Mouse (Mus musculus): ENCODE data around the gene Ptpn14.

Gene Ptpn14

GRCm38 (mm10) chr1:189854646-189855045 is 126.6 kb downstream of the Ptpn14 start:
- TF ChIP-seq GATA4 (IDR thresholded peaks at IDR 0.05; ENCODE audit: insufficient replicate concordance, low read length), result no peak

DNA sequence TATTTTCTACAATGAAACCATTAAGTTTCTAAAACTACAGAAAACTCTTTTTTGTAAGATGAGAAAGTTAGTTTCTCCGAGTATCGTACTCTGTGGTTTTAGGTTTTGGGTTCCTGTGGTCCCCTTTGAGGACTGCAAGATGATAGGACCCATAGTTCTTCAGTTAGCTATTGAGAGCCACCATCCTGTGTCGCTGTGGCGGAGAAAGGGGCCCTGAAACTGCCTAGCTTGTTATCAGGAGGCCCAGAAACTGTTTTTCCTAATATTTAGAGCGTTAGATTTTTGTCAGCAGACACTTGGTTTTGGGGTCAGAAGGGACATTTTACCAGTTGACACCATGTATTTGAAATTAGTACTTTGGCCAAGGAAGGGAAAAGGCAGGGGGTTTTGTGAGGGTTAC is 127.7 kb downstream of the Ptpn14 start:
- no peak for TF ChIP-seq GATA4 (IDR thresholded peaks at IDR 0.05; ENCODE audit: insufficient replicate concordance, low read length)

DNA sequence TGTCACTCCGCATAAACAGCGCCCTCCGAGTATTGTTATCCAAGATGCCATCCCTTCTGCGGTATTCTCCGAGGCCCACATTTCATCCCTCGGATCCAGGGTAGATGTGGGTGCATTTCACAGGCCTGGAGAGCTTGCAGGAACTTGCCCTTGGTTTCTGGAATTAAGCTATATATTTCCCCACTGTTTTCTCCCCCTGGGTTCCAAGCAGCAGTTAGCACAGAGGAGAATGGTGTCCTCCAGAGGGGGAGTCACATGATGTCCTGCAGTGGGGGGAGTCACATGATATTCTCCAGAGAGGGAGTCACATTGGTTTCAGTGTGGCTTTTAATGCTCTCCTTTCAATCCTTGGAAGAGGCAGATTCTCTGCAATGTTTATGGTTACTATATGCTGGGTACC is 130.3 kb downstream of the Ptpn14 start:
- TF ChIP-seq GATA4 (IDR thresholded peaks at IDR 0.05; ENCODE audit: insufficient replicate concordance, low read length), result no peak

GRCm38 (mm10) chr1:189860112-189860941 is 132.3 kb downstream of the Ptpn14 start:
- TF ChIP-seq GATA4 (IDR thresholded peaks at IDR 0.05; ENCODE audit: insufficient replicate concordance, low read length), result no peak

GRCm38 (mm10) chr1:189860942-189861315 is 132.9 kb downstream of the Ptpn14 start:
- no peak for TF ChIP-seq GATA4 (IDR thresholded peaks at IDR 0.05; ENCODE audit: insufficient replicate concordance, low read length)

- TF ChIP-seq GATA4 (IDR thresholded peaks at IDR 0.05; ENCODE audit: insufficient replicate concordance, low read length), result no peak
These were observed 135.7 kb downstream of the Ptpn14 start for GRCm38 (mm10) chr1:189863727-189864126.

DNA sequence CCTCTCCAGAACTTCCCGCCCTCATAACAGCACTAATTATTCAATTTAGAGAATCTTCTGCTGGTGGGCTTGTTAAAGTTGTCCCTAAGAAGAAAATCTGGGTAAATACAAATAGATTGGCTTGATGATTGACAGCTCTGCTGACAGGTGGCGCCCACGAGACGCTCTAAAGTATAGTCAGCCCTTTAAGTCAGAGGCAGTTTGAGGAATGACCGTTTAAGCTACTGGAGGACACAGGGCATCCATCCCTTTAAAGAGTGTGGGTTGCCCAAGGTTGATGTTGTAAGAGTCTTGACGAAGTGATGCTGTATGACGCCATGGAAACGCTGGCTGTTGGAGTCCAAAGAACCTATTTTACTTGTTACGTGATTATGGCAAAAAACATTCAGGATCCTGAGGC is 136.2 kb downstream of the Ptpn14 start:
- no peak for TF ChIP-seq GATA4 (IDR thresholded peaks at IDR 0.05; ENCODE audit: insufficient replicate concordance, low read length)

DNA sequence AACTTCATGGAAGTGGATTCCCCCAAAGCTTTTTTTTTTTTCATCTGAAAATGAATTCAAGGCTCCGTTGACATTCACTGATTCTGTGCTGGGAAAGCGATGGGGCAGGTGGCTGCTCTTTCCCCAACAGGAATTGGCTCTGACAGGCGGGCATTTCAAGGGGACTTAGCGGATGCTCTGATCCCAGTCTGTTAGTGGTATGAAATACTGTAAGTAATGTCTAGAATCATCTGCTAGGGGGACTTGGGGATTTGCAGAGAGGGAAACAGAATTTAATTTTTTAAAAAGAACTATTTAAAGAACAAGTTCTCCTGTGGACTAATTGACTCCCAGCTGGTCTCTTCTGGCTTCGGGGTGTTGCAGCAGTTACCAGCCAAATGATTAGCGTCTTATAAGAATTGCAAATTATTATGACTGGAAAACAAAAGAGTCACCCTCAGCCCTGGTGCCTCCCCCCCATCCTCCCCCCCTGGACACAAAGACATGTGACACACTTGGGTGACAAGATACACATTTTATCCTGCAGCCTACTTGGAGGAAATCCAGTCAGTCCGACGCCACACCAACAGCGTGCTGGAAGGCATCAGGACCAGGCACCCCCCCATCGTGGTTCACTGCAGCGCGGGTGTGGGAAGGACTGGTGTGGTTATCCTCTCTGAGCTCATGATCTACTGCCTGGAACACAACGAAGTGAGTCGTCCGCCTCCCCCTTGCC is 136.9 kb downstream of the Ptpn14 start:
- TF ChIP-seq GATA4 (IDR thresholded peaks at IDR 0.05; ENCODE audit: insufficient replicate concordance, low read length), result no peak

DNA sequence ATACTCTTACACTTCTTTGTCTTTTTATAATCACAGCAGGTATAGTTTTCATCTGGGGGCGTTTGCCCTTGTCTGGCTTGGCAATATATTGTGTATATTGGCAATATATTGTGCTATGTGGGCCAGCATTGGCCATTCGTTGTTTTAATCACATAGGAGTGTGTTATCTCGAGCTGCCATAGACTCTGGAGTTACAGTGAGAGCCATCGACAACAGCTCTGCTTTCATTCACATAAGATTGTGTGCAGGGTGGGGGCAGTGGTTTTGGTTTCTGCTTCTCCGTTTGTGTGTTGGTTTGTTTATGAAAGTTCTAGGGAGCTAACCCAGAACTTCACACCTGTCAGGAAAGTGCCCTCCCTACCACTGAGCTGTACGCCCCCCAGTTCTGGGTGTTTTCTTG is 138.6 kb downstream of the Ptpn14 start:
- no peak for TF ChIP-seq GATA4 (IDR thresholded peaks at IDR 0.05; ENCODE audit: insufficient replicate concordance, low read length)

GRCm38 (mm10) chr1:189867034-189867433 is 139.0 kb downstream of the Ptpn14 start:
- TF ChIP-seq GATA4 (IDR thresholded peaks at IDR 0.05; ENCODE audit: insufficient replicate concordance, low read length), result no peak

- TF ChIP-seq GATA4 (IDR thresholded peaks at IDR 0.05; ENCODE audit: insufficient replicate concordance, low read length), result peak; percentile 90; the same call in 1 of the 2 replicates
These were observed 139.4 kb downstream of the Ptpn14 start for GRCm38 (mm10) chr1:189867497-189867896.

GRCm38 (mm10) chr1:189868036-189868435 is 140.0 kb downstream of the Ptpn14 start:
- no peak for TF ChIP-seq GATA4 (IDR thresholded peaks at IDR 0.05; ENCODE audit: insufficient replicate concordance, low read length)

GRCm38 (mm10) chr1:189869651-189870270 is 141.7 kb downstream of the Ptpn14 start:
- TF ChIP-seq GATA4 (IDR thresholded peaks at IDR 0.05; ENCODE audit: insufficient replicate concordance, low read length), result no peak

GRCm38 (mm10) chr1:189870539-189870938 is 142.5 kb downstream of the Ptpn14 start:
- no peak for TF ChIP-seq GATA4 (IDR thresholded peaks at IDR 0.05; ENCODE audit: insufficient replicate concordance, low read length)

- TF ChIP-seq GATA4 (IDR thresholded peaks at IDR 0.05; ENCODE audit: insufficient replicate concordance, low read length), result no peak
These were observed 143.6 kb downstream of the Ptpn14 start for GRCm38 (mm10) chr1:189871625-189872024.

DNA sequence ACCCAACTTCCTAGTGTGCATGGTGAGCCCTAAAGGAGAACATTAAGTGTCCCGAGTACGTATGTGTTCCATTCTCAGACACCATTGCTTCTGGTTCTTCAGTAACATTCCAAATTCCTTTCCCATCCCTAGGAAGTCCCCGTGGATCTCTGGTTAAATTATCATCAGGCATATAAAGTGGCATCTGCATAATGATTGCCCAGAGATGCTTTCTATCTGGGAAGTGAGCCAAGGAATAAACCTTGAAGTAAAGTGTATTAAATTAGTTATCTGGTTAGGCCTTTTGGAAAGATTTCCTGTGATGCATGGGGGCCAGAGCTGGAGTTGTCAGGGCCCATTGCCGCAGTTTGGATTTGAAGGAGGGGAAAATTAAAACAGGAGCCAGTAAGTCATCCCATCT is 144.0 kb downstream of the Ptpn14 start:
- TF ChIP-seq GATA4 (IDR thresholded peaks at IDR 0.05; ENCODE audit: insufficient replicate concordance, low read length), result no peak

All from liver, adult (tissue).